Mouse (Mus musculus) limb, embryonic 13.5 days (tissue): ENCODE data around the gene Nmnat1. TPM values are rescaled to one million over a fixed set of nuclear protein-coding genes. Genes with fewer than 3 reads are reported as not detected.
A peak's percentile ranks its signal among the peaks of the same experiment; 100 is the strongest.

Experiments used
- ATAC-seq: fragments of 200-750 bp; cut with Nextera tagmentation; 2 replicates; pipeline ENCODE4 v1.8.0; 2017; ENCODE audit warnings: low read depth, moderate number of reproducible peaks, moderate TSS enrichment; ENCODE audit not compliant: low FRiP score
- H3K27ac ChIP-seq: fragments of 300-500 bp; sonication (generic); 2 replicates; pipeline ENCODE4 v1.5.1; 2015; ENCODE audit warnings: inconsistent platforms, mild to moderate bottlenecking, moderate library complexity
- H3K27me3 ChIP-seq: fragments of 300-500 bp; sonication (generic); 2 replicates; pipeline ENCODE4 v1.6.1; 2015; ENCODE audit warnings: mild to moderate bottlenecking, inconsistent platforms
- H3K36me3 ChIP-seq: fragments of 300-500 bp; sonication (generic); 2 replicates; pipeline ENCODE4 v1.6.1; 2015; ENCODE audit warnings: inconsistent platforms, mild to moderate bottlenecking, moderate library complexity
- H3K4me1 ChIP-seq: fragments of 300-500 bp; sonication (generic); 2 replicates; pipeline ENCODE4 v1.6.1; 2015; ENCODE audit warnings: inconsistent platforms
- H3K4me2 ChIP-seq: fragments of 300-500 bp; sonication (generic); replicated peaks from 2 replicates; pipeline ENCODE4 v1.6.1; 2015; ENCODE audit warnings: inconsistent platforms, mild to moderate bottlenecking, moderate library complexity
- H3K4me3 ChIP-seq: fragments of 300-500 bp; sonication (generic); 2 replicates; pipeline ENCODE4 v1.5.1; 2015; ENCODE audit warnings: moderate library complexity, mild to moderate bottlenecking, inconsistent platforms
- H3K9ac ChIP-seq: fragments of 300-500 bp; sonication (generic); 2 replicates; pipeline ENCODE4 v1.6.1; 2015; ENCODE audit warnings: mild to moderate bottlenecking, inconsistent platforms
- H3K9me3 ChIP-seq: fragments of 300-500 bp; sonication (generic); 2 replicates; pipeline ENCODE4 v1.6.1; 2016; ENCODE audit warnings: inconsistent platforms
- WGBS: fragments of 180-500 bp; shearing (Covaris S2); methylation state at CpG from one replicate; pipeline ENCODE4 v1.1.7; 2015; 5-methylcytosine and 5-hydroxymethylcytosine counted together
- polyA plus RNA-seq: library from polyadenylated mRNA; unstranded; fragments of >200 nt; fragmentation: Nextera tagmentation; extraction: Ambion mirVana; gene quantifications from 2 replicates; pipeline ENCODE4 v1.2.1, GENCODE M21; 2015

The Nmnat1 gene
- 10.5 and 12.4 TPM in 2 replicates for polyA plus RNA-seq

- Histone ChIP-seq H3K4me3 (peak within 1 kb of the TSS; percentile 81), H3K27me3 (no peaks in the 10 kb centered on the region), H3K9me3 (no peaks in the 10 kb centered on the region), H3K36me3 (peaks cover 33% of the 10 kb centered on the region), H3K9ac (peak within 1 kb of the TSS; percentile 85), H3K4me1 (peaks cover 27% of the 10 kb centered on the region), H3K27ac (peak within 1 kb of the TSS; percentile 84), H3K4me2 (peak within 1 kb of the TSS; percentile 85)
- whole genome bisulfite sequencing = under 1% methylated on average over 60 of the region's 60 CpGs
- ATAC-seq = peak; percentile 95
These were observed at the start of gene Nmnat1, which contains the start of gene Lzic for GRCm38 (mm10) chr4:149485053-149485824. Nmnat1 (minus strand) TSS chr4:149485202. Lzic (plus strand) TSS chr4:149485229.

GRCm38 (mm10) chr4:149529691-149530090 is 44.7 kb upstream of the Nmnat1 start:
- Histone ChIP-seq H3K36me3 (peaks cover 23% of the 10 kb centered on the region), H3K4me3 (no peak overlapping the region), H3K4me2 (no peak overlapping the region), H3K27me3 (no peaks in the 10 kb centered on the region), H3K27ac (no peak overlapping the region; the same call in 1 of the 2 replicates), H3K9ac (no peak overlapping the region), H3K4me1 (peaks cover 38% of the 10 kb centered on the region), H3K9me3 (no peaks in the 10 kb centered on the region)
- WGBS = 64% methylated on average over 6 of the region's 6 CpGs
- no peak for ATAC-seq

GRCm38 (mm10) chr4:149527621-149528354 is 42.8 kb upstream of the Nmnat1 start:
- H3K4me2 ChIP-seq = no peak overlapping the region
- WGBS = 73% methylated on average over 15 of the region's 15 CpGs
- ATAC-seq = no peak
- H3K9ac ChIP-seq = no peak overlapping the region
- H3K4me3 ChIP-seq = no peak overlapping the region
- H3K27me3 ChIP-seq = no peaks in the 10 kb centered on the region
- H3K4me1 ChIP-seq = peaks cover 43% of the 10 kb centered on the region
- no peak overlapping the region; the same call in 1 of the 2 replicates for H3K27ac ChIP-seq
- H3K36me3 ChIP-seq = peaks cover 16% of the 10 kb centered on the region
- no peaks in the 10 kb centered on the region for H3K9me3 ChIP-seq

DNA sequence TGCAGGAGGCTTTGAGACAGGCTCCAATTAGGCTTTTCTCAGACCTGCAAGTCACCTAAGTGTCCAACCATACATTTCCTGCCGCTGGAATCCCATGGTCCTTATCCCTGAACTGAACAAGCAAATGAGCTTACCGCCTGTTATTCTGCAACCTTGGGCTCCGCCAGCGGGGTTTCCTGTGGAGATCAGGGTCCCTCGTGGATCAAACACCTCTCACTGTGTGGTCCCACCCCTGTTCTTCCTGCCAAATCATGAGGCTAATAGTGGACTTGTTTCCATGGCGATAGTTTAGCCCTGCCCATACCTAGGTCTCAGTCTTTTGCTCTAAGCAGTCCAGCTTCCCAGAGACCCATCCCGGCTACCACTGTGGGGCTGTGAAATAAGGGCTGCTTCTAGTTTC is 41.3 kb upstream of the Nmnat1 start:
- Histone ChIP-seq H3K27ac (peak overlapping the region; percentile 40; the same call in 1 of the 2 replicates), H3K9me3 (no peaks in the 10 kb centered on the region), H3K9ac (peak overlapping the region; percentile 31; the same call in 1 of the 2 replicates), H3K36me3 (peaks cover 7% of the 10 kb centered on the region; the same call in 1 of the 2 replicates), H3K4me1 (peaks cover 51% of the 10 kb centered on the region), H3K27me3 (no peaks in the 10 kb centered on the region), H3K4me2 (peak overlapping the region; percentile 42), H3K4me3 (no peak overlapping the region)
- 18% methylated on average over 7 of the region's 7 CpGs for WGBS
- ATAC-seq = peak; percentile 65

DNA sequence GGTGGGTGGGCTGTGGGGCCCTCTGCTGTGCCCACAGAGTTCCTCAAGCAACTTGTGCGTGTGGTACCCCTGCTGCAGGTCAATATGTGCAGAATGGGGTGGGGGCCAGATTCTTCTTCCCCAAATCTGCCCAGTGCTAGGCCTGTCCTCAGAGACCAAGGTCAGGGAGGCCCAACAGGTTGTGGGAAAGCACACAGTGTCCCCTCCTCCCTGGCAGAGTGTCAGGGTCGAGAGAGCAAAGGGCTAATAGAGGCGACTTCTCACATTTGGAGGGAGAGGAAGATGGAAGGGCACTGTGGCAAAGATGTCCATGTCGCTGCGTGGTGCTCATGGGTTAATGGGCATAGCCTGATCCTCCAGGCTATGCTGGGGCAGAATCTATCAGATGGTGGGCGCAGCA is 40.8 kb upstream of the Nmnat1 start:
- peaks cover 56% of the 10 kb centered on the region for H3K4me1 ChIP-seq
- no peaks in the 10 kb centered on the region for H3K9me3 ChIP-seq
- no peak for ATAC-seq
- no peak overlapping the region for H3K4me3 ChIP-seq
- H3K27ac ChIP-seq = peak overlapping the region; percentile 40; the same call in 1 of the 2 replicates
- no peaks in the 10 kb centered on the region for H3K27me3 ChIP-seq
- peaks cover 7% of the 10 kb centered on the region; the same call in 1 of the 2 replicates for H3K36me3 ChIP-seq
- peak overlapping the region; percentile 31 for H3K9ac ChIP-seq
- 70% methylated on average over 6 of the region's 6 CpGs for WGBS
- H3K4me2 ChIP-seq = peak overlapping the region; percentile 42

- H3K36me3 ChIP-seq = peaks cover 7% of the 10 kb centered on the region; the same call in 1 of the 2 replicates
- no peak overlapping the region for H3K4me2 ChIP-seq
- H3K4me3 ChIP-seq = no peak overlapping the region
- H3K9ac ChIP-seq = no peak overlapping the region
- no peaks in the 10 kb centered on the region for H3K27me3 ChIP-seq
- no peaks in the 10 kb centered on the region for H3K9me3 ChIP-seq
- no peak for ATAC-seq
- H3K4me1 ChIP-seq = peaks cover 63% of the 10 kb centered on the region
- no peak overlapping the region; the same call in 1 of the 2 replicates for H3K27ac ChIP-seq
- 83% methylated on average over 4 of the region's 4 CpGs for WGBS
These were observed 40.2 kb upstream of the Nmnat1 start for GRCm38 (mm10) chr4:149525170-149525569.

DNA sequence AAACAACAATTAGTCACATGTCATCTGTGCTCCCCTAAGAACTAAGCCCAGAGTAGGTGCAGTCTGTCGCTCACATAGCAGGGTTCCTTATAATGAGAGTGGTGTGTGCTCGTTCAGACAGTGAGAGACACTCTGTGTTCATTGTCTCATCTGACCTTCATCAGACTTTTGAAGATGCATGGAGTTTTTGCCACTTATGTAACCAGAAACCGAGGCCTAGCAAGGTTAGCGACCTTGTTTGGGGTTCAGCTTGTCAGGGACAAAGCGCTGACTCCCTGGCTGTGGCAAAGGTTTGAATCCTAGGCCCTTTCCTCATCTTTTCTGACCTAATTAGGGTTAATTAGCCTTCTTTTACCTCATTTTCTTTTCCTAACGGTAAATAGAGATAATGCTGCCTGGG is 39.0 kb upstream of the Nmnat1 start:
- Histone ChIP-seq H3K9me3 (no peaks in the 10 kb centered on the region), H3K36me3 (peaks cover 7% of the 10 kb centered on the region; the same call in 1 of the 2 replicates), H3K4me2 (no peak overlapping the region), H3K27me3 (no peaks in the 10 kb centered on the region), H3K9ac (no peak overlapping the region), H3K27ac (no peak overlapping the region), H3K4me3 (no peak overlapping the region), H3K4me1 (peaks cover 66% of the 10 kb centered on the region)
- WGBS = 72% methylated on average over 6 of the region's 6 CpGs
- ATAC-seq = no peak

GRCm38 (mm10) chr4:149521258-149521657 is 36.3 kb upstream of the Nmnat1 start:
- Histone ChIP-seq H3K4me3 (no peak overlapping the region), H3K9ac (no peak overlapping the region), H3K27me3 (no peaks in the 10 kb centered on the region), H3K36me3 (peaks cover 7% of the 10 kb centered on the region; the same call in 1 of the 2 replicates), H3K27ac (no peak overlapping the region), H3K4me2 (no peak overlapping the region), H3K9me3 (no peaks in the 10 kb centered on the region), H3K4me1 (peaks cover 54% of the 10 kb centered on the region)
- 69% methylated on average over 10 of the region's 10 CpGs for WGBS
- ATAC-seq = no peak

DNA sequence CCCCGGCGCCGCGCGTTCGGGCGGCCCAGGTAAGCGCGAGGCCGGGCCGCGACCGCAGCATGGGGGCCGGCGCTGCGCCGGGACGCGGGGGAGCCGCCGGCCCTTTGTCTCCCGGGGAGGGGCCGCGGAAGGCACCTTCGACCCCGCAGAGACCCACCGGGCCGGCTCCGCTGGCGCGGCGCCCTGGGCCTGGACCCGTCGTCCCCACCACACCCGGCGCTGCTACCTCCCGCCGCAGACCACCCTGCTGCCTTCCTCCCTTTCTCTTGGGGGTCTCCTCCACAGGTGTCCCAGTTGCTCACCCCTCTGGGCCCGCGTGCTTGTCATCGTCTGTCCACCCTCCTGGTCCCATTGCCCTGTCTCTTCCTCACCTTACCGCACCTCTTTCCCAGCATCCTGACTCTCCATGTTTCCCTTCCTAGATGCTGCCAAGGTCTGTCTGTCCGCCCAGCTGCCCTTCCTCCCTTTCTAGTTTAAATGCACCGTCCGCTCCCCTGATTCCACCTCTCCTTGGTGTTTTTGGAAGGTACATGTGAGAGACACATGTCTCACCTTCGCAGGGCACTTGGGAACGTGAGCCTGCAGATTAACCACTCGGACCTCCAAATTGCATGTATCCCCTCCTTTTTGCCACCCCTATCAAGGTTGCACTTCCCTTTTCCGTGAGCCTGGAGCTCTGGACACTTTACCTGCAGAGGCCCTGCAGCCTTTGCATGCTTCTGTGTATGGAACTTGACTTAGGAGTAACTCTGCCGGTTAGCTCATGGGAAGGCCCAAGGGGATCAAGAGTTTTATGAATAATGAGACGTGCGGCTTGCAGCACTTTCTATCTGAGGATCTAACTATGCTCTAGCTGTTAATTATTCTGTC is 33.6 kb upstream of the Nmnat1 start:
- H3K9ac ChIP-seq = peak overlapping the region; percentile 94
- H3K36me3 ChIP-seq = no peaks in the 10 kb centered on the region
- H3K27me3 ChIP-seq = no peaks in the 10 kb centered on the region
- peak overlapping the region; percentile 95 for H3K4me2 ChIP-seq
- no peaks in the 10 kb centered on the region for H3K9me3 ChIP-seq
- H3K4me1 ChIP-seq = peaks cover 38% of the 10 kb centered on the region
- ATAC-seq = peak; percentile 9; the same call in 1 of the 2 replicates
- WGBS = 2% methylated on average over 50 of the region's 52 CpGs
- H3K4me3 ChIP-seq = peak overlapping the region; percentile 94
- peak overlapping the region; percentile 79 for H3K27ac ChIP-seq

GRCm38 (mm10) chr4:149517868-149518340 is 32.9 kb upstream of the Nmnat1 start, which contains the start of gene Ctnnbip1:
Ctnnbip1 (plus strand) TSS chr4:149518236.
- peak within 1 kb of the TSS; percentile 95 for H3K4me2 ChIP-seq
- H3K9ac ChIP-seq = peak within 1 kb of the TSS; percentile 94
- under 1% methylated on average over 44 of the region's 46 CpGs for WGBS
- no peaks in the 10 kb centered on the region for H3K36me3 ChIP-seq
- no peaks in the 10 kb centered on the region for H3K9me3 ChIP-seq
- H3K27ac ChIP-seq = peak within 1 kb of the TSS; percentile 79
- no peaks in the 10 kb centered on the region for H3K27me3 ChIP-seq
- peak; percentile 98 for ATAC-seq
- H3K4me3 ChIP-seq = peak within 1 kb of the TSS; percentile 94
- peaks cover 35% of the 10 kb centered on the region for H3K4me1 ChIP-seq

DNA sequence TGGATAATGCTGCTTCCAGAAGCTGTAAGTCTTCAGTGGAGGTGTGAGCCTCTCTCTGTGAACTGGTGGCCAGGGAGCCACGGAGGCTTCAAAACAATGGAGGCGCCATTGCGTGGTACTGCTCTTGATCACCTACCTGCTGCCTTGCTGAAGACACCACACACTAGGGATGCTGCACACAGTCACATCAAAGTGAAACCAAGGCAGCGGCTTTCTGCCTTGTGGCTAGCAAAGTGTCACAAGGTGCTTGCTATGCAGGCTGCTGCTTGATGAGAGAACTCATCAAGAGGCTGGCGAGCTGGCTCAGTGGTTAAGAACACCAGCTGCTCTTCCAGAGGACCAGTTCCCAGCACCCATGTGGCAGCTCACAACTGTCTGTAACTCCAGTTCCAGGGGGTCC is 30.7 kb upstream of the Nmnat1 start:
- no peak for ATAC-seq
- 89% methylated on average over 5 of the region's 5 CpGs for WGBS
- Histone ChIP-seq H3K4me1 (peaks cover 20% of the 10 kb centered on the region), H3K36me3 (no peaks in the 10 kb centered on the region), H3K4me3 (no peak overlapping the region), H3K9ac (no peak overlapping the region), H3K27ac (no peak overlapping the region), H3K27me3 (no peaks in the 10 kb centered on the region), H3K9me3 (no peaks in the 10 kb centered on the region), H3K4me2 (no peak overlapping the region)
